Mouse (Mus musculus) kidney, postnatal 0 days (tissue): ENCODE measurements around the gene Pogk. TPM values are rescaled to one million over a fixed set of nuclear protein-coding genes. Genes with fewer than 3 reads are reported as not detected.

Experiments
- ATAC-seq: fragments of 200-750 bp; cut with Nextera tagmentation; replicated peaks from 2 replicates; pipeline ENCODE4 v1.8.0; 2017; ENCODE audit warnings: low read depth, moderate number of reproducible peaks, moderate TSS enrichment, moderate library complexity; ENCODE audit not compliant: low FRiP score
- DNase-seq: peaks from one replicate; pipeline ENCODE4 v3.0.0-alpha.2; 2016; ENCODE audit warnings: low spot score
- H3K27ac ChIP-seq: fragments of 300-500 bp; sonication (generic); 2 replicates; pipeline ENCODE4 v1.5.1; 2014; ENCODE audit warnings: mild to moderate bottlenecking
- H3K27me3 ChIP-seq: fragments of 300-500 bp; sonication (generic); 2 replicates; pipeline ENCODE4 v1.6.1; 2014; ENCODE audit warnings: low read length, mixed read lengths; ENCODE audit not compliant: insufficient read depth
- H3K36me3 ChIP-seq: fragments of 300-500 bp; sonication (generic); 2 replicates; pipeline ENCODE4 v1.6.1; 2014; ENCODE audit warnings: low read length, mixed read lengths; ENCODE audit not compliant: insufficient read depth
- H3K4me1 ChIP-seq: fragments of 300-500 bp; sonication (generic); replicated peaks from 2 replicates; pipeline ENCODE4 v1.6.1; 2014; ENCODE audit warnings: antibody characterized with exemption, low read length, mixed read lengths; ENCODE audit not compliant: insufficient read depth
- H3K4me2 ChIP-seq: fragments of 300-500 bp; sonication (generic); 2 replicates; pipeline ENCODE4 v1.6.1; 2014; ENCODE audit warnings: mild to moderate bottlenecking, low read length, moderate library complexity, mixed read lengths
- H3K4me3 ChIP-seq: fragments of 300-500 bp; sonication (generic); replicated peaks from 2 replicates; pipeline ENCODE4 v1.5.1; 2014; ENCODE audit warnings: low read depth, low read length
- H3K9ac ChIP-seq: fragments of 300-500 bp; sonication (generic); 2 replicates; pipeline ENCODE4 v1.6.1; 2014; ENCODE audit warnings: low read depth, low read length
- H3K9me3 ChIP-seq: fragments of 300-500 bp; sonication (generic); replicated peaks from 2 replicates; pipeline ENCODE4 v1.6.1; 2016; ENCODE audit warnings: low read length, inconsistent platforms, mixed read lengths
- CTCF ChIP-seq: IDR thresholded peaks from 2 replicates; pipeline ENCODE4 v1.5.1; 2016; ENCODE audit warnings: antibody characterized with exemption, low read depth, mild to moderate bottlenecking, moderate library complexity
- WGBS: fragments of 180-500 bp; shearing (Covaris S2); extraction: QIAGEN DNeasy Blood & Tissue Kit; methylation state at CpG from one replicate; pipeline ENCODE4 v1.1.7; 2014; 5-methylcytosine and 5-hydroxymethylcytosine counted together
- polyA plus RNA-seq: library from polyadenylated mRNA; unstranded; fragments of >200 nt; fragmentation: Nextera tagmentation; extraction: Ambion mirVana; gene quantifications from 2 replicates; pipeline ENCODE4 v1.2.1, GENCODE M21; 2015

Pogk gene
- polyA plus RNA-seq, 1 experiment from 2014 or later = 7.3 TPM

GRCm38 (mm10) chr1:166345602-166346001 is 64.1 kb downstream of the Pogk start:
- Histone ChIP-seq H3K36me3 (no peaks in the 10 kb centered on the region), H3K4me1 (no peaks in the 10 kb centered on the region), H3K27ac (no peak overlapping the region), H3K4me2 (no peak overlapping the region), H3K9ac (no peak overlapping the region), H3K9me3 (no peaks in the 10 kb centered on the region), H3K27me3 (no peaks in the 10 kb centered on the region), H3K4me3 (no peak overlapping the region)
- 86% methylated on average over 6 of the region's 6 CpGs for WGBS
- no peak for TF ChIP-seq CTCF
- ATAC-seq (no peak), DNase-seq (no peak)

DNA sequence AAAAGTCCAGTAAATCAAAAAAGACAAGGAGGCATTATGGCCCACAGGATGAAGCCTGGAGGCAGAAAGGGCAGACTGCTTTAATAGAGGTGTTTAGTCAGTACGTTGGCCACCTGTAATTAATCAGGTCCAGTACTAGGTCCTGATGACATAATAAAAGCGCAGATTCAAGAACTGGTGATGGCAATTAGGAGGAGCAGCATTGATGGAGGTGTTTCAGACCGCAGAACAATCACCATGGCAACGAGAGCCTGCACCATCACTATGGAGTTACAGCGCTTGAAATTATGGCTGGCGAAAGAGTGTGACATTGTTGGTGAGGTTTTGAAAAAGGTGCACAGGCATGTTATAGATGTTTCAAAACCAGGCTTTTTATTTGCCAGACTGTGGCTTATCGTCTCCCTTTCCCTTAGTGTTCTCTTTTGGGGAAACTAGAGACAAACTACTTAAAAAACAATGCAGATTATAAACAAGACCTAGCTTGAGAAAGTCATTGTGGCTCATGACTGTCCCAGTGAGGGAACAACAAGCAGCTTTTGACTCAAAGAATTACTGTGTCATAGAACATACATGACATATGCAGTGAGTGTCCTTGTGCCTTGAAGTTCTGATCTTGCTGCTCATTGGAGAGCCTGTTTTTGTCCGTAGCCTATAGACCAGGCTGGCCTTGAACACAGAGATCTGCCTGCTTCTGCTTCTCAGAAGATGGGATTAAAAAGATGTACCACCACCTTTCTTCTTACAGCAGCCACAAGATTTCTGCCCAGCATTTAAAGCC is 65.2 kb downstream of the Pogk start:
- Histone ChIP-seq H3K9ac (no peak overlapping the region), H3K36me3 (no peaks in the 10 kb centered on the region), H3K4me2 (no peak overlapping the region), H3K27ac (no peak overlapping the region), H3K27me3 (no peaks in the 10 kb centered on the region), H3K4me1 (no peaks in the 10 kb centered on the region), H3K4me3 (no peak overlapping the region), H3K9me3 (no peaks in the 10 kb centered on the region)
- DNase-seq (no peak), ATAC-seq (no peak)
- WGBS = 78% methylated on average over 8 of the region's 8 CpGs
- no peak for TF ChIP-seq CTCF

DNA sequence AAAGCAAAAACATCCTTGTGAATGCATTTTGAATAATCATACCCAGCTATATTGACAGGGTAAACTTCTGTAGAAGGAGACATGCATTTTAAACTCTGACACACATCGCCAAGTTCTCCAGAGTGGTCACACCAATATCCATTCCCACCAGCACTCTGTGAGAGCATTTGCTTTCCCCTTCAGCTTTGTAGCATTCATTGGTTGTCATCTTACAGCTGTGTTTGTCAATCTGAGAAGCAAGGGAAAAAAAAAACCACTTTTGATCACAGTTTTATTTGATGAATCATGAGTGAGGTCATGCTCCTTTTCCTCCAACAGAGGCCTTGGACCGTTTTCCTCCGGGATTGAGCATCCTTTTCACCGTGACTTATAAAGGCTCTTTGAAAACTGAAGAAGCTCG is 66.1 kb downstream of the Pogk start:
- H3K9me3 ChIP-seq = no peaks in the 10 kb centered on the region
- no peak overlapping the region for H3K4me2 ChIP-seq
- H3K36me3 ChIP-seq = no peaks in the 10 kb centered on the region
- no peaks in the 10 kb centered on the region for H3K4me1 ChIP-seq
- DNase-seq (no peak), ATAC-seq (no peak)
- TF ChIP-seq CTCF = no peak
- H3K4me3 ChIP-seq = no peak overlapping the region
- H3K27me3 ChIP-seq = no peaks in the 10 kb centered on the region
- no peak overlapping the region for H3K9ac ChIP-seq
- H3K27ac ChIP-seq = no peak overlapping the region
- WGBS = 67% methylated on average over 5 of the region's 5 CpGs

GRCm38 (mm10) chr1:166342539-166342938 is 67.1 kb downstream of the Pogk start:
- no peak overlapping the region for H3K27ac ChIP-seq
- H3K4me1 ChIP-seq = no peaks in the 10 kb centered on the region
- H3K36me3 ChIP-seq = no peaks in the 10 kb centered on the region
- no peak overlapping the region for H3K4me2 ChIP-seq
- H3K4me3 ChIP-seq = no peak overlapping the region
- TF ChIP-seq CTCF = no peak
- WGBS = 80% methylated on average over 1 of the region's 1 CpGs
- ATAC-seq (no peak), DNase-seq (no peak)
- no peak overlapping the region for H3K9ac ChIP-seq
- H3K27me3 ChIP-seq = no peaks in the 10 kb centered on the region
- H3K9me3 ChIP-seq = no peaks in the 10 kb centered on the region

- Histone ChIP-seq H3K27me3 (no peaks in the 10 kb centered on the region), H3K9me3 (no peaks in the 10 kb centered on the region), H3K4me3 (no peak overlapping the region), H3K27ac (no peak overlapping the region), H3K4me1 (no peaks in the 10 kb centered on the region), H3K36me3 (no peaks in the 10 kb centered on the region), H3K4me2 (no peak overlapping the region), H3K9ac (no peak overlapping the region)
- ATAC-seq (no peak), DNase-seq (no peak)
- WGBS = 53% methylated on average over 2 of the region's 2 CpGs
- TF ChIP-seq CTCF = no peak
These were observed 67.6 kb downstream of the Pogk start for GRCm38 (mm10) chr1:166342060-166342459.

DNA sequence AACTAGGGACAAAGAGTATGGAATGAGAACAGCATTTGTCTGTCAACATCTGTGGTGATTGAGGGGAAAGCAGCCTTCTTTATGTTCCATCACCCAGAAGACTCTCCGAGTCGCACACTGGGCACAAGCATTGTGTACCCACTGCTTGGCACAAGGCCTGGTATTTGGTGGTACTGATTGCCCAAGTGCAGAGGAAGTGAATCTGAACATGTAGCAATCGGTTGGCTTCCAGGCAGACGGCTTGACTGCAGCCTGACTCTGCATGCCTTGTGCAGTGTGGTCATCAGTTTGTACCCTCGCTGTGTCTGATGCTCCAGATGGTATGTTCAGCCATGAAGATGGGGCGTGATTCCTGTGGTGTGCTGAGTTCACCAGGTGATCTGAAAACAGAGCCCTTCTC is 70.6 kb downstream of the Pogk start:
- DNase-seq (no peak), ATAC-seq (no peak)
- no peaks in the 10 kb centered on the region for H3K4me1 ChIP-seq
- H3K9ac ChIP-seq = no peak overlapping the region
- H3K4me2 ChIP-seq = no peak overlapping the region
- no peaks in the 10 kb centered on the region for H3K27me3 ChIP-seq
- H3K9me3 ChIP-seq = no peaks in the 10 kb centered on the region
- no peak for TF ChIP-seq CTCF
- no peaks in the 10 kb centered on the region for H3K36me3 ChIP-seq
- H3K27ac ChIP-seq = no peak overlapping the region
- WGBS = 90% methylated on average over 6 of the region's 6 CpGs
- no peak overlapping the region for H3K4me3 ChIP-seq

Other genes with a start within 250 kb of the Pogk start
- not detected in 2 replicates for gene Mael, start 171.1 kb downstream of the Pogk start, polyA plus RNA-seq
- 3.1 and 3.2 TPM in 2 replicates for gene Ildr2, start 155.7 kb downstream of the Pogk start, polyA plus RNA-seq
- gene Tada1, start 30.8 kb downstream of the Pogk start, polyA plus RNA-seq = 40.9 and 42.6 TPM in 2 replicates
- not detected in 2 replicates for gene Gm4846, start 87.7 kb upstream of the Pogk start, polyA plus RNA-seq
- gene Gm4847, start 237.8 kb upstream of the Pogk start, polyA plus RNA-seq = not detected in 2 replicates